Mouse (Mus musculus) olfactory bulb, adult 2 months (tissue): ENCODE measurements around the gene Ldlrad3.

Source experiments
- CTCF ChIP-seq: fragments of 200-500 bp; IDR thresholded peaks from 2 replicates; pipeline ENCODE4 v1.5.1; 2012; ENCODE audit warnings: low read depth, mild to moderate bottlenecking, low read length, moderate library complexity; ENCODE audit not compliant: insufficient read depth
- POLR2A ChIP-seq: fragments of 200-500 bp; IDR thresholded peaks from 2 replicates; pipeline ENCODE4 v1.6.1; 2012; ENCODE audit warnings: mild to moderate bottlenecking, low read depth, low read length, moderate library complexity; ENCODE audit not compliant: insufficient read depth

- TF ChIP-seq CTCF (no peak), POLR2A (no peak)
Observed at GRCm38 (mm10) chr2:102106728-102107127, 79.5 kb downstream of the Ldlrad3 start.
